Mouse (Mus musculus) CH12.LX (cell line): Measurements from ENCODE around the gene Agap3.

Experiments
- CTCF ChIP-seq, 2 experiments: IDR thresholded peaks in 1 of 2; conservative IDR thresholded peaks in 1 of 2; 2 replicates each; pipeline ENCODE4 v1.5.1; 2011 to 2012; ENCODE audit warnings: low read depth in 2 of 2, low read length in 2 of 2, improper control_type of control experiment in 1 of 2, inconsistent platforms in 1 of 2, mild to moderate bottlenecking in 1 of 2, moderate library complexity in 1 of 2
- EP300 ChIP-seq: IDR thresholded peaks from 2 replicates; pipeline ENCODE4 v1.6.1; 2011; ENCODE audit warnings: low read length, improper control_type of control experiment
- HCFC1 ChIP-seq: IDR thresholded peaks from 2 replicates; pipeline ENCODE4 v1.6.1; 2012; ENCODE audit warnings: low read depth, mild to moderate bottlenecking, inconsistent platforms, low read length, improper control_type of control experiment
- IRF4 ChIP-seq: IDR thresholded peaks from 2 replicates; pipeline ENCODE4 v1.6.1; 2014; ENCODE audit warnings: low read depth, mild to moderate bottlenecking, inconsistent platforms, low read length, improper control_type of control experiment
- JUN ChIP-seq: IDR thresholded peaks from 2 replicates; pipeline ENCODE4 v1.6.1; 2011; ENCODE audit warnings: low read depth, mild to moderate bottlenecking, low read length, improper control_type of control experiment, moderate library complexity; ENCODE audit not compliant: insufficient read depth
- MAFK ChIP-seq: IDR thresholded peaks from 2 replicates; pipeline ENCODE4 v1.6.1; 2011; ENCODE audit warnings: low read length, improper control_type of control experiment; ENCODE audit not compliant: insufficient replicate concordance
- POLR2A ChIP-seq: IDR thresholded peaks from 2 replicates; pipeline ENCODE4 v1.6.1; 2011; ENCODE audit warnings: low read depth, mild to moderate bottlenecking, improper control_type of control experiment, low read length
- SIN3A ChIP-seq: IDR thresholded peaks from 2 replicates; pipeline ENCODE4 v1.6.1; 2012; ENCODE audit warnings: low read length, improper control_type of control experiment, inconsistent platforms
- UBTF ChIP-seq: IDR thresholded peaks from 2 replicates; pipeline ENCODE4 v1.6.1; 2012; ENCODE audit warnings: low read depth, mild to moderate bottlenecking, inconsistent platforms, low read length, improper control_type of control experiment, moderate library complexity
- USF1 ChIP-seq: IDR thresholded peaks from 2 replicates; pipeline ENCODE4 v1.6.1; 2014; ENCODE audit warnings: low read depth, mild to moderate bottlenecking, inconsistent platforms, low read length, improper control_type of control experiment
- ZKSCAN1 ChIP-seq: IDR thresholded peaks from 2 replicates; pipeline ENCODE4 v1.6.1; 2012; ENCODE audit warnings: low read depth, inconsistent platforms, low read length, improper control_type of control experiment, borderline replicate concordance
- ZNF384 ChIP-seq: IDR thresholded peaks from 2 replicates; pipeline ENCODE4 v1.6.1; 2012; ENCODE audit warnings: low read depth, low read length, improper control_type of control experiment, inconsistent platforms

- TF ChIP-seq MAFK (no peak), CTCF (conservative IDR thresholded peaks at IDR 0.05 in 1 of 2, IDR thresholded peaks at IDR 0.05 in 1 of 2; ENCODE audit: low read depth in 2 of 2, low read length in 2 of 2) (no peak), ZNF384 (no peak), USF1 (no peak), UBTF (no peak), POLR2A (no peak), IRF4 (no peak), JUN (no peak), EP300 (no peak), SIN3A (no peak), HCFC1 (no peak), ZKSCAN1 (no peak)
Observed at GRCm38 (mm10) chr5:24512271-24512670, 60.3 kb downstream of the Agap3 start.
